Mouse (Mus musculus): ENCODE measurements at regions not wholly inside any gene's neighbourhood (a gene's known extent, or its start where the extent isn't known, plus 50 kb on each side); places are given as distances from the start of the nearest gene placed in this dataset.

DNA sequence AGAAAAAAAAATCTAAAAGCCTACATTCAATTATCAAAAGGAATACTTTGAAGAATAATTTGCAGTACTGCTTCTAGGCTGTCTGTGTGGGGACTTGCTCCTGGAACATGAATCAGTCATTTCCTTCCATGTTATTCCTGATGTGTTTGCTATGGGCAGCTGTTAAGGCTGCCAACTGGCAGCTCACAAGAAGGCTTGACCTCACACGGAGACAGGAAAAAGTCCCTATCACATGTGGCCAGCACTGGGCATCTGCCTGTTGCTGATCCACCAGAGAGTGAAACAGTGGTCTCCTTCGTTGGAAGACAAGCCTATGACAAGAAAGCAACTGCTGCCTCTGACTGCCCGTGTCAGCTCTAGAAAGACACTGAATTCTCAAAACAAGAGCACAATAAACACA, 140.6 kb downstream of the Trib2 start:
- TF ChIP-seq POLR2A (IDR thresholded peaks at IDR 0.05; ENCODE audit: borderline replicate concordance, control insufficient read depth, low read depth, low read length): no peak
- no peak for TF ChIP-seq CTCF (IDR thresholded peaks at IDR 0.05; ENCODE audit: control insufficient read depth, insufficient read depth, low read length)
